Mouse (Mus musculus): ENCODE measurements around the gene Samhd1.
"Not testable (repeated sequence)": the region's sequence is repeated elsewhere in the genome, so short reads cannot be mapped to it uniquely, and the experiment has no call there.

Gene Samhd1

GRCm38 (mm10) chr2:157135014-157135413, at the start of gene Samhd1:
Gene Samhd1 (minus strand): TSS chr2:157135265.
- in situ Hi-C loops (cut with MboI), result no loop called here

GRCm38 (mm10) chr2:157178167-157178566, 43.1 kb upstream of the Samhd1 start:
- in situ Hi-C loops (cut with MboI), result no loop called here

- in situ Hi-C loops (cut with MboI), result no loop called here
These were observed 41.2 kb upstream of the Samhd1 start for GRCm38 (mm10) chr2:157176248-157176647.

GRCm38 (mm10) chr2:157174416-157174815, 39.4 kb upstream of the Samhd1 start:
- in situ Hi-C loops (cut with MboI), result no loop called here

- in situ Hi-C loops (cut with MboI), result no loop called here
These were observed 38.5 kb upstream of the Samhd1 start for GRCm38 (mm10) chr2:157173555-157173954.

GRCm38 (mm10) chr2:157172984-157173383, 37.9 kb upstream of the Samhd1 start:
- in situ Hi-C loops (cut with MboI), result no loop called here

- in situ Hi-C loops (cut with MboI), result no loop called here
These were observed 35.6 kb upstream of the Samhd1 start for GRCm38 (mm10) chr2:157170626-157171025.

- in situ Hi-C loops (cut with MboI), result no loop called here
These were observed 35.1 kb upstream of the Samhd1 start for GRCm38 (mm10) chr2:157170166-157170565.

GRCm38 (mm10) chr2:157166371-157167080, 31.5 kb upstream of the Samhd1 start:
- in situ Hi-C loops (cut with MboI), result no loop called here

GRCm38 (mm10) chr2:157165312-157166224, 30.5 kb upstream of the Samhd1 start:
- in situ Hi-C loops (cut with MboI), result not testable (repeated sequence)

- in situ Hi-C loops (cut with MboI), result no loop called here
These were observed 29.0 kb upstream of the Samhd1 start for GRCm38 (mm10) chr2:157164101-157164500.

GRCm38 (mm10) chr2:157156079-157156478, 21.0 kb upstream of the Samhd1 start:
- in situ Hi-C loops (cut with MboI), result no loop called here

- in situ Hi-C loops (cut with MboI), result no loop called here
These were observed 18.2 kb upstream of the Samhd1 start for GRCm38 (mm10) chr2:157153235-157153634.

GRCm38 (mm10) chr2:157148417-157148816, 13.4 kb upstream of the Samhd1 start:
- in situ Hi-C loops (cut with MboI), result no loop called here

GRCm38 (mm10) chr2:157147397-157148020, 12.4 kb upstream of the Samhd1 start:
- in situ Hi-C loops (cut with MboI), result no loop called here

- in situ Hi-C loops (cut with MboI), result no loop called here
These were observed 10.1 kb upstream of the Samhd1 start for GRCm38 (mm10) chr2:157145173-157145572.

- in situ Hi-C loops (cut with MboI), result no loop called here
These were observed 9.1 kb upstream of the Samhd1 start for GRCm38 (mm10) chr2:157144132-157144531.

- in situ Hi-C loops (cut with MboI), result no loop called here
These were observed 6.9 kb upstream of the Samhd1 start for GRCm38 (mm10) chr2:157141962-157142361.

GRCm38 (mm10) chr2:157139251-157139802, 4.3 kb upstream of the Samhd1 start:
- in situ Hi-C loops (cut with MboI), result no loop called here

GRCm38 (mm10) chr2:157138808-157139207, 3.7 kb upstream of the Samhd1 start:
- in situ Hi-C loops (cut with MboI), result no loop called here

GRCm38 (mm10) chr2:157137959-157138731, 3.1 kb upstream of the Samhd1 start:
- in situ Hi-C loops (cut with MboI), result no loop called here
